Mouse (Mus musculus) CH12.LX (cell line): ENCODE data around the gene Ubash3a. TPM values are rescaled to one million over a fixed set of nuclear protein-coding genes. Genes with fewer than 3 reads are reported as not detected.

Source experiments
- DNase-seq: peaks from one replicate; pipeline ENCODE4 v3.0.0-alpha.2; 2013; ENCODE audit errors: extremely low read depth
- H3K27ac ChIP-seq: 2 replicates; pipeline ENCODE4 v1.5.1; 2012; ENCODE audit warnings: low read depth, mild to moderate bottlenecking, control low read depth, moderate library complexity; ENCODE audit not compliant: insufficient read depth
- H3K27me3 ChIP-seq: replicated peaks from 2 replicates; pipeline ENCODE3; 2012; ENCODE audit warnings: inconsistent platforms
- H3K36me3 ChIP-seq, 2 experiments: replicated peaks in 1 of 2; 2 replicates each; pipeline versions ENCODE3 to v1.6.1; 2012; ENCODE audit warnings: inconsistent platforms in 1 of 2, low read length in 1 of 2, mild to moderate bottlenecking in 1 of 2, mixed read lengths in 1 of 2, moderate library complexity in 1 of 2; ENCODE audit not compliant: control insufficient read depth in 1 of 2, insufficient read depth in 1 of 2
- H3K4me1 ChIP-seq, 2 experiments: 2 replicates each; pipeline ENCODE4 v1.6.1; 2012; ENCODE audit warnings: inconsistent platforms in 1 of 2, moderate library complexity in 1 of 2; ENCODE audit not compliant: insufficient read depth in 2 of 2, control insufficient read depth in 1 of 2
- H3K4me2 ChIP-seq: 2 replicates; pipeline ENCODE4 v1.6.1; 2012; ENCODE audit warnings: low read depth, mild to moderate bottlenecking, control low read depth; ENCODE audit not compliant: poor library complexity, insufficient read depth, severe bottlenecking
- H3K4me3 ChIP-seq, 3 experiments: fragments of 150-350 bp in 1 of 3; sonication (generic) in 1 of 3; replicated peaks in 1 of 3; 2 replicates each; pipeline versions ENCODE3 to v1.5.1; 2011 to 2012; ENCODE audit warnings: low read depth in 2 of 3, low read length in 2 of 3, mild to moderate bottlenecking in 2 of 3, moderate library complexity in 2 of 3, control low read depth in 1 of 3, improper control_type of control experiment in 1 of 3, inconsistent platforms in 1 of 3, mixed read lengths in 1 of 3; ENCODE audit not compliant: poor library complexity in 1 of 3
- H3K79me2 ChIP-seq: replicated peaks from 2 replicates; pipeline ENCODE4 v1.6.1; 2012; ENCODE audit warnings: mild to moderate bottlenecking, moderate library complexity; ENCODE audit not compliant: control insufficient read depth, poor library complexity, insufficient read depth, severe bottlenecking; ENCODE audit errors: extremely low read depth
- H3K9ac ChIP-seq: 2 replicates; pipeline ENCODE4 v1.6.1; 2012; ENCODE audit warnings: low read depth, mild to moderate bottlenecking, control low read depth, moderate library complexity; ENCODE audit not compliant: insufficient read depth
- H3K9me3 ChIP-seq: replicated peaks from 2 replicates; pipeline ENCODE3; 2012; ENCODE audit warnings: low read length, inconsistent platforms, mixed read lengths
- CTCF ChIP-seq, 2 experiments: IDR thresholded peaks in 1 of 2; conservative IDR thresholded peaks in 1 of 2; 2 replicates each; pipeline ENCODE4 v1.5.1; 2011 to 2012; ENCODE audit warnings: low read depth in 2 of 2, low read length in 2 of 2, improper control_type of control experiment in 1 of 2, inconsistent platforms in 1 of 2, mild to moderate bottlenecking in 1 of 2, moderate library complexity in 1 of 2
- E2F4 ChIP-seq: IDR thresholded peaks from 2 replicates; pipeline ENCODE4 v1.6.1; 2011; ENCODE audit warnings: low read depth, low read length, improper control_type of control experiment; ENCODE audit not compliant: insufficient replicate concordance
- ELF1 ChIP-seq: IDR thresholded peaks from 2 replicates; pipeline ENCODE4 v1.6.1; 2014; ENCODE audit warnings: low read depth, mild to moderate bottlenecking, inconsistent platforms, low read length, improper control_type of control experiment
- EP300 ChIP-seq: IDR thresholded peaks from 2 replicates; pipeline ENCODE4 v1.6.1; 2011; ENCODE audit warnings: low read length, improper control_type of control experiment
- ETS1 ChIP-seq: conservative IDR thresholded peaks from 2 replicates; pipeline ENCODE4 v1.6.1; 2012; ENCODE audit warnings: low read depth, mild to moderate bottlenecking, inconsistent platforms, low read length, improper control_type of control experiment, moderate library complexity
- HCFC1 ChIP-seq: IDR thresholded peaks from 2 replicates; pipeline ENCODE4 v1.6.1; 2012; ENCODE audit warnings: low read depth, mild to moderate bottlenecking, inconsistent platforms, low read length, improper control_type of control experiment
- IRF4 ChIP-seq: IDR thresholded peaks from 2 replicates; pipeline ENCODE4 v1.6.1; 2014; ENCODE audit warnings: low read depth, mild to moderate bottlenecking, inconsistent platforms, low read length, improper control_type of control experiment
- JUND ChIP-seq: conservative IDR thresholded peaks from 2 replicates; pipeline ENCODE4 v1.6.1; 2011; ENCODE audit warnings: low read depth, low read length, improper control_type of control experiment
- MAX ChIP-seq: IDR thresholded peaks from 2 replicates; pipeline ENCODE4 v1.6.1; 2011; ENCODE audit warnings: low read length, improper control_type of control experiment
- MAZ ChIP-seq: IDR thresholded peaks from 2 replicates; pipeline ENCODE4 v1.6.1; 2012; ENCODE audit warnings: low read depth, mild to moderate bottlenecking, inconsistent platforms, low read length, improper control_type of control experiment, moderate library complexity
- MXI1 ChIP-seq: IDR thresholded peaks from 2 replicates; pipeline ENCODE4 v1.6.1; 2011; ENCODE audit warnings: mild to moderate bottlenecking, low read depth, low read length, improper control_type of control experiment
- NRF1 ChIP-seq: IDR thresholded peaks from 2 replicates; pipeline ENCODE4 v1.6.1; 2014; ENCODE audit warnings: low read depth, mild to moderate bottlenecking, inconsistent platforms, low read length, improper control_type of control experiment, moderate library complexity
- PAX5 ChIP-seq: IDR thresholded peaks from 2 replicates; pipeline ENCODE4 v1.6.1; 2012; ENCODE audit warnings: low read length, inconsistent platforms, mixed read lengths
- POLR2A ChIP-seq: IDR thresholded peaks from 2 replicates; pipeline ENCODE4 v1.6.1; 2011; ENCODE audit warnings: low read depth, mild to moderate bottlenecking, improper control_type of control experiment, low read length
- RCOR1 ChIP-seq: conservative IDR thresholded peaks from 2 replicates; pipeline ENCODE4 v1.6.1; 2012; ENCODE audit warnings: low read depth, mild to moderate bottlenecking, inconsistent platforms, low read length, improper control_type of control experiment
- SMC3 ChIP-seq: IDR thresholded peaks from 2 replicates; pipeline ENCODE4 v1.6.1; 2011; ENCODE audit warnings: low read depth, low read length, improper control_type of control experiment
- TCF12 ChIP-seq: IDR thresholded peaks from 2 replicates; pipeline ENCODE4 v1.6.1; 2014; ENCODE audit warnings: low read depth, mild to moderate bottlenecking, inconsistent platforms, low read length, improper control_type of control experiment
- USF1 ChIP-seq: IDR thresholded peaks from 2 replicates; pipeline ENCODE4 v1.6.1; 2014; ENCODE audit warnings: low read depth, mild to moderate bottlenecking, inconsistent platforms, low read length, improper control_type of control experiment
- ZKSCAN1 ChIP-seq: IDR thresholded peaks from 2 replicates; pipeline ENCODE4 v1.6.1; 2012; ENCODE audit warnings: low read depth, inconsistent platforms, low read length, improper control_type of control experiment, borderline replicate concordance
- dilution Hi-C: fragments of 300-500 bp; cut with MboI; formaldehyde crosslinking; loops from 2 replicates; pipeline ENCODE4 v1.14.3; 2020; ENCODE audit warnings: low sequenced_read_pairs; ENCODE audit not compliant: extremely low pct_unique_long_range_greater_than_20kb, extremely low pct_ligation_motif_present
- in situ Hi-C: fragments of 300-500 bp; cut with MboI; formaldehyde crosslinking; loops from 3 replicates; pipeline ENCODE4 v1.14.3; 2019; ENCODE audit warnings: low sequenced_read_pairs, low pct_ligation_motif_present, low pct_unique_long_range_greater_than_20kb, mixed read lengths
- polyA plus RNA-seq: library from polyadenylated mRNA; unstranded; fragments of >175 nt; gene quantifications from 2 replicates; pipeline ENCODE4 v1.2.1, GENCODE M21; 2012; ENCODE audit warnings: low read depth; ENCODE audit not compliant: insufficient read length
- total RNA-seq, 2 experiments: library from RNA; depleted of rRNA; stranded (reverse); fragments of 300-350 nt in 1 of 2; fragments of >200 nt in 1 of 2; gene quantifications; 2 replicates each; pipeline ENCODE4 v1.2.3; 2012 to 2014

The Ubash3a gene
- total and polyA plus RNA-seq, 3 experiments, result 0.08 to 0.17 TPM; not detected in 1

GRCm38 (mm10) chr17:31241156-31241555, 33.5 kb downstream of the Ubash3a start:
- no peak overlapping the region for H3K9ac ChIP-seq
- no peak overlapping the region for H3K27ac ChIP-seq
- H3K4me3 ChIP-seq, result no peak overlapping the region
- dilution Hi-C loops, result no loop called here
- in situ Hi-C loops, result loop anchor here (5.0 to 25.0 kb wide), 2 partner anchors 114 to 229 kb away; partner anchors contain the start of gene Tff3
- DNase-seq, result no peak
- peaks cover 6 to 28% of the 10 kb centered on the region in 2 experiments for H3K4me1 ChIP-seq
- no peaks in the 10 kb centered on the region for H3K36me3 ChIP-seq
- H3K9me3 ChIP-seq, result peaks cover 16% of the 10 kb centered on the region
- H3K4me2 ChIP-seq, result no peak overlapping the region
- H3K27me3 ChIP-seq, result peaks cover 5% of the 10 kb centered on the region
- TF ChIP-seq HCFC1, result no peak
- no peak for TF ChIP-seq IRF4
- TF ChIP-seq ETS1, result no peak
- no peak for TF ChIP-seq PAX5
- TF ChIP-seq RCOR1, result no peak
- no peak for TF ChIP-seq NRF1
- TF ChIP-seq E2F4, result no peak
- no peak for TF ChIP-seq MAX
- TF ChIP-seq TCF12, result no peak
- TF ChIP-seq ELF1, result no peak
- TF ChIP-seq ZKSCAN1, result no peak
- TF ChIP-seq JUND, result no peak
- TF ChIP-seq USF1, result no peak
- no peak for TF ChIP-seq MXI1
- no peak for TF ChIP-seq EP300
- TF ChIP-seq CTCF (conservative IDR thresholded peaks at IDR 0.05 in 1 of 2, IDR thresholded peaks at IDR 0.05 in 1 of 2; ENCODE audit: low read depth in 2 of 2, low read length in 2 of 2), result no peak
- no peaks in the 10 kb centered on the region for H3K79me2 ChIP-seq

- Histone ChIP-seq H3K4me2 (no peak overlapping the region), H3K79me2 (no peaks in the 10 kb centered on the region), H3K9ac (no peak overlapping the region), H3K4me1 (peaks cover 6 to 28% of the 10 kb centered on the region in 2 experiments), H3K27me3 (peaks cover 7% of the 10 kb centered on the region), H3K9me3 (peaks cover 16% of the 10 kb centered on the region), H3K4me3 (no peak overlapping the region), H3K27ac (no peak overlapping the region), H3K36me3 (no peaks in the 10 kb centered on the region)
- dilution Hi-C loops, result no loop called here
- no peak for DNase-seq
- in situ Hi-C loops, result loop anchor here (5.0 to 25.0 kb wide), 2 partner anchors 115 to 230 kb away; partner anchors contain the start of gene Tff3
- TF ChIP-seq CTCF (conservative IDR thresholded peaks at IDR 0.05 in 1 of 2, IDR thresholded peaks at IDR 0.05 in 1 of 2; ENCODE audit: low read depth in 2 of 2, low read length in 2 of 2) (peak; percentile 15 to 53; a peak in 2 of 4 replicates), POLR2A (no peak), JUND (no peak), SMC3 (peak; percentile 57), MAZ (0 out of 2 replicates have a peak, but pooled peaks have one; percentile 23)
These were observed 35.1 kb downstream of the Ubash3a start for GRCm38 (mm10) chr17:31242764-31243163.
